Mouse (Mus musculus) embryo, embryonic 10 days (tissue): ENCODE measurements around the gene Slc25a53.
A peak's percentile ranks its signal among the peaks of the same experiment; 100 is the strongest.
"Not testable (repeated sequence)": the region's sequence is repeated elsewhere in the genome, so short reads cannot be mapped to it uniquely, and the experiment has no call there.

Experiments
- DNase-seq: peaks from one replicate; pipeline ENCODE4 v3.0.0-alpha.2; 2015; ENCODE audit warnings: low spot score

The Slc25a53 gene

DNA sequence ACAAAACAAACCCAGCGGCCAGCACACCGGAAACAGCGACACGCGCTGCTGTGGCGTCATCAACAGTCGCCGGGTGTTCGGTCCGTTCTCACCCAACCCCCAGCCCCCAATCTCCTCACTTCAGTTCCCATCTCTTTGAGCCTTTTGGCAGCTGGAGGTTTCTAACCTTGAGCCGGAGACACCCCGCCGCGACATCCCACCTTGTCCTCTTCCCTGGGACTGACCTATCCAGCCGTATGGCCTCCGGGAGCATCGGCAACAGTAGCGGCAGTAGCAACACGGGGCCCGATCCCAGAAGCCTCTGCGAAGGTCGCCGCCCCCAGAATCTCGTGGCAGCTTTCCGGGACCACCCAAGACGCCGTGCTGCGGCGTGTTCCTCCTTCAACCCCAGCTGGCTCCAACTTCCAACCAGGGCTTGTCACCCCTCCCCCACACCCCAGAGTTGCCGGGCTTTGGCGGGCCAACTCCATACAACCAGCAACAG, at the start of gene Slc25a53:
TSS of gene Slc25a53 (minus strand) at position 303 of the 484 bp plus-strand sequence.
- peak; percentile 90 for DNase-seq

DNA sequence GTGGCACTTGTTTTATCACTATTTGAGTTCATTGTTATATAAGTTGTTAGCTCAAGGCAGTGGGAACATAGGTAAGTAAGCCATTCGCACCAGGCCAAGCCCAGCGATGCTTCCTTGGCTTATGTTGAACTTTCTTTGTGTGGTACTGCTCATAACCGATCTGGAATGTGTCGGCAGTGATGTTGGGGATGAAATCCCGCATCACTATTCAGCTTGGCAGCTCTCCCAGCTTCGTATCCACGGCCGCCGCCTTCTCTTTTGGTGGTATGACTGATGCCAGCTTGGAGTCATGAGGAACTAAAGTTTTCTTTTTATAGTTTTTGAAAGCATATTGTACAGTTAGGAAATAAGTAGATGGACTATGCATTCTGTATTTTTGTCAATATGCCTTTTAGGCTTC, 25.1 kb upstream of the Slc25a53 start:
- no peak for DNase-seq

DNA sequence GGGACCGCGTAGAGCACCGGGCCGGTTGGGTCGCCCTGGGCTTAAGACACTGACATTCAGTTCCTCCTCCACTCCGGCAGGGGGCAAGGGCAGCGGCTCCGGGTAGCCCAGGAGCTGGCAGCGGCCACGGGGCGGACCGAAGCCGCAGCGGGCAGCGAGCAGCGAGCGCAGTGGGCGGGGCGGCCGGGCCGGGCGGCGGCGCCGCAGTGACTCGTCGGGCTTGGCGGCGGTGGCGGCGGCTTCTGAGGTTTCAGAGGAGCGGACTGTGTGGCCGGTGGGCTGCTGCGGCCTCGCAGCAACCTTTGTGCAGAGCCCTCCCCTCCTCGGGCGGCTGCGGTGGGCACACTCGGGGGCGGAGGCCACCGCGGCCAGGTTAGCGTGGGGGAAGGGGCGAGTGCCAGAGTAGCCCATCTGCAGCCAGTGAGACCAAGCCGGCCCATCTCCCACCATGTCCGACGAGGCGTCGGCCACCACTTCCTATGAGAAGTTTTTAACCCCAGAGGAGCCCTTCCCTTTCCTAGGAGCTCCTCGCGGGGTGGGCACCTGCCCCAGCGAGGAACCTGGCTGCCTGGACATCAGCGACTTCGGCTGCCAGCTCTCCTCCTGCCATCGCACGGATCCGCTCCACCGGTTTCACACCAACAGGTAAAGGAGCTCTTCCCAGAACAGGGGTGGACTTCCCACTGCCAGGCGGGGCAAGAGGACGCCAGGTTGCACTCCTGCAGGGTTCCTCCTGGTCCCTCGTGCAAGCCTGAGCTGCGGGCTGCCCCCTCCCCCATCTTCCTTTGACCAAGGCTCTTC, 11.5 kb upstream of the Slc25a53 start, which contains the start of gene Fam199x:
TSS of gene Fam199x (plus strand) at position 170 of the 801 bp plus-strand sequence.
- peak; percentile 84 for DNase-seq

DNA sequence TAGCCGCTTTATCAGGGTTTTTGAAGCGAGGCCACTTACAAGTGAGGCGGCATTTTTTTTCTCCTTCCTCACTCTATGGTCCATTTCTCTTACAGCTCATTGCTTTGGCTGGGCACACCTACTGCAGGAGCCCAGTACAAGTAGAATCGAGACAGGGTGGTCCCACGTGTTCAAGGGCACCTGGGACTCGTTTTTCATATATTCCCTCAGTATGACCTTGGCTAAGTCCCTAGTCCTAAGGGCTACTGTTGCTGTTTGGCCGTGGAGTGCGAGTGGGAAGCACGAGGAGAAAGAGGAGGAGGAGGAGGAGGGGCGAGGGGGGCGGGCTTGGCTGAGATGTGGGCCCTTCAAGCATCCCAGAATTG, 10.9 kb upstream of the Slc25a53 start:
- no peak for DNase-seq

DNA sequence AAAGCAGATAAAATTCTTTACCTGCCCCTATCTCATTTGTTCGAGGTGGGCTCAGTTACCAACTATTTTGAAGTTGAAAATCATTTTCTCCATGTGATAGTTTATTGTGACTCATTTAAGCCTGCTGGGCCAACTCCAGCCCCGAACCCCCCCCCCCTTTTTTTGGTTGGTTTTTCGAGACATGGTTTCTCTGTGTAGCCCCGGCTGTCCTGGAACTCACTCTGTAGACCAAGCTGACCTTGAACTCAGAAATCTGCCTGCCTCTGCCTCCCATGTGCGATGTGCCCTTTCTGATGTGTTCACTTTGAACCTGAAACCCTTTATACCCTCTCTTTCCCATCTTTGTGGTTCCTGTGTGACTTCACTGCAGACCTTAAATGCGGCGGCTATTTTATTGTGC, 400 bp upstream of the Slc25a53 start:
- no peak for DNase-seq

DNA sequence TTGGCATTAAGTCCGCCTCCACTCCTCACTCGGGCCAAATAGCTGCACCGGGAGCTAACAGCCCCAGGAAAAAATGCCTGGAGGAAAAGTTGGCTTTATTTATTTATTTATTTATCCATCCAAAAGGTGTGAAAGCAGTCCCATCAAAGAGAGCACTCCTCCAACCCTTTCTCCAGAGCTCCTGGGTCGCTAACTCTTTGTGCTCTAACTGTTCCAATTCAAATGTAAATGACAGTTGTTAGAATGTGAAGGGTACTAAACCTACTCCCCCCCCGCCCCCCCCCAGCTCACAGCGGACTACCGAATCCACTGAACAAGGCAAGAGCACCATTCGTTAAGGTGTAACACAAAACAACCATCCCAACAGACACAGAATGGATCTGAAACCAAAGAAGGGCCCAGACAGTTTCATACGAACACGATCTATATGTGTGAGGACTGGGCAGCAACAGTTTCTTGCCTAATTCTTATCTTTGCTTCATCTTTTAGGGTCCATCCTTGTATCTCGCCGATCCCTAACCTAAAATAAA, 567 bp downstream of the Slc25a53 start:
- DNase-seq: no peak

DNA sequence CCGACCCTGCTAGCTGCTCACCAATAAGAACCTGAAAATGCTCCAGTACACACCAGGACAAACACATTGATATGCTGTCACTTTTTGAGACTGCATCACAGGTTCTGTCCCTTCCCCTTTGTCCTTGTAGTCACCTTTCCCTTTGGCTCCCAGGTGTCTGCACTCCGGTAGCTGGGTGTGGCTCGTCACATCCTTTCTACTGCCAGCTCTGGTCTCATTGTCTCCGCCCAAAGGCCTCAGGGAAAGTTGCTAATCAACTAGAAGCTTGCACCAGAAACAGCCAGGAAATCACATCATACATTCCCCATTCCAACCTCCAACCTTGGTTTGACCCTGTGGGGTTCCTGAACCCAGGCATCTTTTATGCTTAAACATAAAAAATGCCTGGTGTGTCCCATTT, 3.8 kb downstream of the Slc25a53 start:
- DNase-seq: no peak

DNA sequence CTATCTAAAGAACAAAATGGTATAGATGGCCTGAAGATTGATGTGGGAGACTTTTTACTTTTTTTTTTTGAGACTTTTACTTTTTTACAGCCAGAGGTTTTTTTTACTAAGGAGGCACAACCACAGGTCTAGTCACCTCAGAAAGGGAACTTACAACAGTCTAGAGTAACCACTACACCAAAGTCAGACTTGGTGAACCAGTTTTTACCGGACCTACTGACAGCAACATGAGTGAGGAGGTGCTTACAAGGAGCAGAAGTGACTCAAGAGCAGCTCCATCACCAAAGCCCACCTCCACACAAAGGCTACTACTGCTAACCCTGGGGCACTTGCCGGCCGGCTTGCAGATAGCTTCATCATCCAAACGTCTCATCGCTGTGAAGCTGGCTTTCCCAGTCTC, 6.4 kb downstream of the Slc25a53 start:
- no peak for DNase-seq

DNA sequence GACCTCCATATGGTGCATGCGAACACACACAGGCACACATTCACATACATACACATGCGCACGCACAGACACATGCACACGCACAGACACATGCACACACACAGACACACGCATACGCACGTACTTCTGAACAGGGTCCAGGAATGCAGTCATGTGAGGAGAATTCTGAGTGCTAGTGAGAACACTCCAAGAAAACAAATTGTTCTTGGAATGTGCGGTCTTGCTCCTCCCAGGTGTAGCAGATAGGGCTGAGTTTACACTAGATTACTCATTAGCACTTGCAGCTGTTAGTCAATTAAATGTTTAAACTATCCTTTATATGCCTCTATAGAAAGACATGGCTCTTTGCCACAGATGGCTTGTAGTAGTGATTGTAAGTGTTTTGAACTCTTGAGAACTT, 7.2 kb downstream of the Slc25a53 start:
- DNase-seq: no peak

DNA sequence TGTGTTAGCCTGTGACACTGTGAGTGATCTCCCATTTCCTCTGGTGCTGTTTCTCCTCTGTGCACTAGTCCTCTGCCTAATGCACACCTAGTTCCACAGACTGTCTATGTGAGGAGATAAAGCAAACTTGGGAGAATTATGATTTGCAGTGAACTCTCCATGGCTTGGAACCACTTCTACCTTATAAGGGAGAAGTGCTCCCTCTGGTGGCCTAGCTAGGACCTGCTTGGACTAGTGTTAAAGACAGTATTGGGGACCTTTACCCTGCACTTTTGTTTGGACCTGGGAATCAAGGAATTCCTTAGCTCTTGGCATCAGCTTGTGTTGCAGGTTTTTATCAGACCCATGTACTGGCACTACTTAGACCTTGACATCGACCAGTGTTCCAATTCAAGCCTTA, 18.8 kb downstream of the Slc25a53 start:
- peak; percentile 70 for DNase-seq

DNA sequence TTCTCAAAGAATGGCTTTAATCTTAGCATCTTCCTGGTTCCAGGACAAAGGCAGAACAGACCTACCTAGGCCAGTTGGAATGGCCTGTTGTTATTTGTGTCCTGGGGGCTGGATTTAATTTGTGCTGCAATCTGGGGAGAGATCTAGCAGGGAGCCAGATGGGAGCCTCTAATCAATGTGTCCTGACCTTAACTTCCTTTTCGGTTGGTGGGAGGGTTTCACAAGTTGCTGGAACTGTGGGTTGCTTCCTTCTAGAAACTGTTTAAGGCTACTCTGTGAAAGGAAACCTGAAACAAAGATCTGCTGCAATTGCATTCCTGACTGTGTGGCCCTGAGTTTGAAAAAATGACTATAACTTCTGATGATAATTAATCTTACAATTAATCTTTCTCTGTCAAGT, 20.4 kb downstream of the Slc25a53 start:
- no peak for DNase-seq

DNA sequence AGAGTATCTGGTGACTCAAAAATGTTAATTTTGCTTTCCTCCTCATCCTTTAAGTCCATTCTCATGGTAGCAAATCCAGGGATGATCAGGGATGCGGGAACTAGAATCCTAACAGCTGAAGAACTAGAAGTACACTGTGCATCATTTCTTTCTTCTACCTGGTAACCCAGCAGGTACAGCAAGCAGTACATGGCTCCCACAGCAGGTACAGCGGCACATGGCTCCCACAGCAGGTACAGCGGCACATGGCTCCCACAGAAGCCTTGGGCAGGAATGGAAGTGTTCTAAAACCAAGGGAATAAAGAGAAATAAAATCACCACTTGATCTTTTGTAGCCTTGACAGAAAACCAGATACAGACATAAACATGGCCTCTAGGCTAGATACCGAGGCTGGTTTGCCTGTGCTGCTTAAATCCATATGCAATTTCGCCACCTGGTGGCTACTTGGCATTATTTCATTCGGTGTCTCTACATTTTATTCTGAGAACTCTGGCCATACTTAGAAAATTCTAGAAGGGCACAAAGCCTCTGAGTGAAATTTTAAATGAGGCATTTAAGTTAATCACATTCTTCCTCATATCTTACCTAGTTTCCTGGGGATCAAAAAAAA, 22.9 kb downstream of the Slc25a53 start:
- peak; percentile 78 for DNase-seq

DNA sequence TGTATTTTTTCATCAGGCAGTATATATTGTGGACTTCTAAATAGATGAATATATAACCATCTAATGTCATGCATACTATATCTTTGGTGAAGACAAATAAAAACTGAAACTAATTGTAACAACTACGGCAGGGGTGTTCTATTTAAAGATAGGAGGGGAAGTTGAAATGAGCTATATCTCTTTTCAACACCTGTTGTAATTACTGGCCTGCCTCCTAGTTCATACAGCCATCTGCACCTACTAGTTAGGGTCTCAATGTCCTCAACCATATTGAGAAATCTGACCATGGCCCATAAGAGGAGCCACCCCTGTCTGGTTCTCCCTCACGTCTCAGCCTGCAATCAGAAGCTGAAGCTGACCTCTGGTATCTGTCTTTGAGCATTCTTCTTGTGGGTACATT, 41.8 kb downstream of the Slc25a53 start:
- DNase-seq: no peak

DNA sequence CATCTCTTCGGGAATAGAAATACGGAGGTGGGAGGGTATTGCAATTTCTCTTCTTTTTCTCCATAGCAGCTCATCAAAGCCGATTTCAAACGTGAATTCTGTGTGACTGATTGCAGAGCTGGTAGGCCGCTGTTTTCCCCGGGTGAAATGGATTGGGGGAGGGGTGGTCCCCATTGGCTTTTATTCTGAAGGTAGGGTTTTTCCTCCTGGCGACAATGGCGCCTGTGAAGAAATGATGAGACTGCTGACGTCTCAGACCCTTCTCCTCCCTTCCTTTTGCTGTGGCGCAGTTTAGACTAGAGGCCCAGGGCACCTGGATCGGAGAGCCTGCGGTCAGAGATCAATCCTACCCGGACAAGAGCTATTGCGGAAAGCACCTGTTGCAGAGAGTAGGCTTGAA, 44.5 kb downstream of the Slc25a53 start:
- DNase-seq: no peak

DNA sequence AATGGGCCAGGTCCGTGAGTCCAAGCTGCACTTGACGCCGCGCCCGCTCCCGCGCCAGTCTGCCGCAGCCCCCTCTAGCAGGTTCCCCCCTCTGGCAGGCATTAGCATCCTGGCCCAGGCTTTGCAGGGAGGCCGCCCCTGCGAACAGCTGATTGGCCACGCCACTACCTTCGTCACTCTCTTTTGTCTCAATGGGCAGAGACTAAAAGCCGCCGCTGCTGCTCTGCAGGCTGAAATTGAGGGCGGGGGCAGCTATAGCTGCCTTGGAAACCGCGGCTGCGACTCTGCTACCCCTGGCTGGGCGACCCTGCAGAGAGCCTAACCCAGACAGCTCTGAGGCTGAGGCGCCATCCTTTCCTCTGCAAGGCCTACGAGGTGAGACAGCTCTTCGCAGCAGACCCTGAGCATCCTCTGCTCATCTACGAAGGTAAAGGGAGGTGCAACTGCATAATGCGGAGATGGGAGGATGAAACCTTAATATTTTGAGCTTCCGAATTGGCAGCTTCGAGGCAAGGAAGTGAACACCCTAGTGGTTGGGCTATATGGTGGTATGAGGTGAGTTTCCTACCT, 45.0 kb downstream of the Slc25a53 start, which contains the start of gene Zcchc18:
TSS of gene Zcchc18 (plus strand) at position 178 of the 570 bp plus-strand sequence.
- peak; percentile 89 for DNase-seq

DNA sequence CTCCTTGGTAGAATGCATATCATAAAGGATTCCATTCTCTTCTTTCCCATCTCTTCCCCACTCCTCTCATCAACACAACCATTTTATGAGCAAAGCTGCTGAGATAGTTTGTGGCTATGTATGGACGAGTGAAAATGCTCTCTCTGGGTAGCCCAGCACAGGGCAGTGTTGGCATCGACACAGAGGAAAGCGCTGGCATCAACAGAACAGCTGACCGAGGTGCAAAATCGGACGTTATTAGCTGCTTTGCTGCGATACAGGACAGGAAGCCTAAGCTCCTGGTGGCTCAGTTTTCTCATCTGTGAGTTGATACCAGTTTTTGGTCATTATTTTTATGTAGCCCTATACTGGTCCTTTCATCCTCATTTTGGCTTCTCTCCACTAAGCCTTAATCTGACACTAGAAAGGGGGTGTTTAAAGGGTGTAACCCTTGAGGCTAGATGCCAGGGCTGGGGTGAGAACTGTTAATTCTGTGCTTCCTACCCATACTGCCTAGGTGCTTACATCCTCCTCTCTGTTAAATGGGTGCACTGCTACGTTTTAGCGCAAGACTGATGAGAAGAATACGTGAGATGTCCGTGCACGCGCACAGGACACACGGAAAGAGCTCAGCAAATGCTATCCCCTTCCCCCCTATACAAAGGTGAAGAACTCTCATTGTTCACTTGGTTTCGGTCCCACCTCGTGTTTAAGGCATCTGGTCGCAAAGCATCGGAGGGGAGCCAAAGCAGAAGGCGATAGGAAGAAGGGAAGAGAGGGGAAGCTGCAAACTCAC, 45.7 kb downstream of the Slc25a53 start:
- no peak for DNase-seq

DNA sequence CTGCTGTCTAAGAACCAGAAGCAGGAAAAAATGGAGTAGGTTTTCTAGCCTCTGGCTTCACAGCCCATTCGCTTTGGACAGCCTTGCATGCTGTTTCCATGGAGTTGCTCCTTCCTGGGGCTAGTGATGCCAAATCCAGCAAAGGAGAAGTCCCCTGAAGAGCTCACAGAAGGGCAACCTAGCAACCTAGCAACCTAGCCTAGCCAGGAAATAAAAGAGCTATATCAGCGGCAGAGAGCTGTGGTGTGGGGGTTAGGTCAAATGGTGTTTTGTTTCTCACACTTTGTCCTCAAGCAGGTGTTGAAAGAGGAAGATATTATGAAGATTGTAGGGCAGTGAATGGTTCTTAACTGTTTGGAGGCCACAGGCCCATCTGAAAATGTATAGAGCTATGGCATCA, 46.8 kb downstream of the Slc25a53 start:
- DNase-seq: no peak

DNA sequence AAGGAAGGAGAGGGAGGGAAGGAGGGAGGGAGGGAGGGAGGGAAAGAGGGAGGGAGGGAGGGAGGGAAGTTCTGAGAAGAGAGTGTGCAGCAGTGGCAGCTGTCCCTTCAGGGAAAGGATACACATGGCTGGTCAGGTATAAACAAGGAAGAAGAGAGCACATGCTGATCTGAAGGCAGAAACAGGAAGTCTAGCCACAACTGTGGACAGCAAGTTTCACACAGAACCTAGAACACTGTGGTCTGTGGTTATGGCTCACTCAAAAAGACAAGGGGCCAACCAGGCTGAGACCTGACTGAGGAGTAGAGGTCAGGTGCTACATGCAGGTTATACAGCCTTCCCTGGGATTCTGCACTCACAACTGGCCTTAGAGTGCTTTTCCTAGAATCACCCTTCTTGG, 52.1 kb downstream of the Slc25a53 start:
- no peak for DNase-seq

DNA sequence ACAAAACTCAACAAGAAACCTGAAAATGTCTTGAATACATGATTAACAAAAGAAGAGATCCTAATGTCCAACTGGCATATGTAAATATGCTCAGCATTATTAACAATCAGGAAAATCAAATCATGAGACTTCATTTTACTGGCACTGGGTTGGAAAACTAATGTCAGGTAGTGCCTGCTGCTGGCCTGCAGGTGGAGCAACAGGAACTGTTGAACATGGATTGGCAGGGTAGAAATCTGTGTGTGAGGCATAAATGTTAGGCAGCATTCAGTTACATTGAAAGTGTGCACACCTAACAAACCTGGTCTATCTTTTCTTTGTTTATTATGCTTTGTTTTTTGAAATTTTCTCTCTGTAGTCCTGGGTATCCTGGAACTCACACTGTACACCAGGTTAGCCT, 59.5 kb downstream of the Slc25a53 start:
- DNase-seq: peak; percentile 5

DNA sequence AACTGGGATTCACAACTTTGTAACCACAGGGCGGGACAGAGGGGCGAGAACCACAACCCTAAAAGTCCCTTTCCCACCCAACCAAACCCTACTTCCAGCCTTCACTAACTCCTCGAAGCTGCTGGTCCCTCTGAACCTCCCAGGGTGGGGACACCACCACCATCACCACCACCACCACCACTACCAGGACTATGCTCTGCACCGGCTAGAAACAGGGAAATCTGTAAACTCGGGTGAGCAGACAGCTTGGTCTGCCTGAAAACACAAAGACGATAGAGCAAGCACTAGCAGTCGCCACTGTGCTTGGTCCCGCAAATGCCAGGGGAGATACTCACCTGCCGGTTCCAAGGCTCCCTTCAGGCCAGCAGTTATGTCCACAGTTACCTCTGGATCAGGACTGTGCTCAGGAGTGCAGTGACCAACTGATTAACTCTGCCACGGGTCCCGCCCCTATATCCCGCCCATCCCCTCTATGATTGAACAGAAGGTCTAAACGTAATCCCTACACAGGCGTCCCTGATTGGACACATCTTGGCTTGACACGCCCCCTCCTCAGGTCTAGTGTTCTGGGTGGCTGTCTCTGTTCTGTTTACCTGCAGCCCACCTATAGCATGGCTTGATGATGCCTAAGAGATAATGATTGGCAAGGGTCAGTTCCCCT, 61.5 kb downstream of the Slc25a53 start, which contains the start of the genes Tmsb15l and Tmsb15b1:
TSS of gene Tmsb15l (minus strand) at position 446 of the 661 bp plus-strand sequence.
TSS of gene Tmsb15b1 (minus strand) at position 451 of the 661 bp plus-strand sequence.
- peak; percentile 83 for DNase-seq

DNA sequence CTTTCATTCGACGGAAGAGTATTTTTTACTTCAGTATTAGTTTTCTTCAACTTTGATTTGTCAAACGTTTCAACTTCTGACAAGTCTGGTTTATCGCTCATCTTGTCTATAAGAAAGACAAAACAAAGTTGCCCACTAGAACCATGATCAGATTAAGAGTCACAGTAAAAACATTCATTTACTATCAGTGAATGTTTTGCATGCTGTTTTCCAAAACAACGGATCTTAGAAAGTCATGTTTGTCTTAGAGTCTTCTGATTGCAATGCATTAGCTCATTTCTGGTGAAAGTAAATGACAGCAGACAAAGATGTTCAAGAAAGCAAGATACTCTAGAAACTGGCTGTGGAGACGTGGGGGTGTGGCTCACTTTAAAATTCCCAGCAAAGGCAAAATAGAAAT, 62.7 kb downstream of the Slc25a53 start, which contains the start of gene Tmsb15b2:
TSS of gene Tmsb15b2 (minus strand) at position 101 of the 400 bp plus-strand sequence.
- DNase-seq: not testable (repeated sequence)
